Mouse (Mus musculus) kidney, postnatal 10 days (tissue): ENCODE measurements around the gene Kmt2b.
A peak's percentile ranks its signal among the peaks of the same experiment; 100 is the strongest.

Source experiments
- DNase-seq: peaks from one replicate; pipeline ENCODE4 v3.0.0; 2021; ENCODE audit warnings: mixed read lengths

Kmt2b gene

GRCm38 (mm10) chr7:30563906-30564280 is 24.6 kb downstream of the Kmt2b start:
- DNase-seq = no peak

- peak; percentile 98 for DNase-seq
These were observed 25.2 kb downstream of the Kmt2b start, which contains the start of the genes U2af1l4, Gm49396 and Psenen for GRCm38 (mm10) chr7:30563117-30563905. Gene U2af1l4 (plus strand): TSS chr7:30563301. Gene Gm49396 (plus strand): TSS chr7:30563344. Gene Psenen (minus strand): TSS chr7:30563627.

- DNase-seq = peak; percentile 47
These were observed 25.9 kb downstream of the Kmt2b start for GRCm38 (mm10) chr7:30562526-30563116.

GRCm38 (mm10) chr7:30560296-30560695 is 28.2 kb downstream of the Kmt2b start:
- DNase-seq = no peak

GRCm38 (mm10) chr7:30559443-30559954 is 29.0 kb downstream of the Kmt2b start, which contains the start of gene Lin37:
Gene Lin37 (minus strand): TSS chr7:30559838.
- DNase-seq = peak; percentile 98

GRCm38 (mm10) chr7:30558656-30559442 is 29.7 kb downstream of the Kmt2b start:
- no peak for DNase-seq

- no peak for DNase-seq
These were observed 30.5 kb downstream of the Kmt2b start for GRCm38 (mm10) chr7:30557901-30558514.

GRCm38 (mm10) chr7:30556894-30557536 is 31.5 kb downstream of the Kmt2b start:
- no peak for DNase-seq

GRCm38 (mm10) chr7:30553810-30554584 is 34.5 kb downstream of the Kmt2b start:
- no peak for DNase-seq

GRCm38 (mm10) chr7:30553021-30553589 is 35.4 kb downstream of the Kmt2b start:
- DNase-seq = peak; percentile 62

GRCm38 (mm10) chr7:30552102-30553020 is 36.2 kb downstream of the Kmt2b start, which contains the start of the genes Hspb6 and Proser3:
Gene Hspb6 (plus strand): TSS chr7:30552178.
Gene Proser3 (minus strand): TSS chr7:30552299.
- peak; percentile 98 for DNase-seq

GRCm38 (mm10) chr7:30551445-30552101 is 37.0 kb downstream of the Kmt2b start:
- no peak for DNase-seq

GRCm38 (mm10) chr7:30550603-30551002 is 37.9 kb downstream of the Kmt2b start:
- DNase-seq = no peak

- no peak for DNase-seq
These were observed 38.6 kb downstream of the Kmt2b start for GRCm38 (mm10) chr7:30549880-30550279.

GRCm38 (mm10) chr7:30544327-30544726 is 44.2 kb downstream of the Kmt2b start:
- no peak for DNase-seq

GRCm38 (mm10) chr7:30540572-30540971 is 48.0 kb downstream of the Kmt2b start:
- no peak for DNase-seq

GRCm38 (mm10) chr7:30534633-30535577 is 53.6 kb downstream of the Kmt2b start, which contains the start of gene Arhgap33:
Gene Arhgap33 (minus strand): TSS chr7:30535060.
- DNase-seq = peak; percentile 98
